Mouse (Mus musculus): ENCODE results near the gene Ptpa.
A peak's percentile ranks its signal among the peaks of the same experiment; 100 is the strongest.

Ptpa gene

DNA sequence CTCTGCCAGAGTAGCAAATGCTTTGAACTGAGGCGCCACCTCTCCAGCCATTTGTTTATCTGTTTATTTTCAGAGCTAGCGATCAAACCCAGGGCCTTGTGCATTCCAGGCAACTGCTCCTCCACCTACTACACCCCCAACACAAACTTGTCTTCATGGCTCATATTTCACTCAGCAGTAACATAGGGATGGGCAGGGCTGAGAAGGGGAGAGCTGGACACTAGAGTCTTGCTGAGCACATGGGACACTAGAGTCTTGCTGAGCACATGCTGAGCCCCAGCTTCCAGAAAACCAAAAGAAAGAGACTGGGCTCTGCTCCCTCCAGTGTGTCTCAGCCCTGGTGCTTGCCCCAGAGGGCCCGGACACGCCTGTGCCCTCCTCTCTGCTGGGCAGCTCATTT lies 50.9 kb downstream of the Ptpa start:
- DNase-seq = no peak

DNA sequence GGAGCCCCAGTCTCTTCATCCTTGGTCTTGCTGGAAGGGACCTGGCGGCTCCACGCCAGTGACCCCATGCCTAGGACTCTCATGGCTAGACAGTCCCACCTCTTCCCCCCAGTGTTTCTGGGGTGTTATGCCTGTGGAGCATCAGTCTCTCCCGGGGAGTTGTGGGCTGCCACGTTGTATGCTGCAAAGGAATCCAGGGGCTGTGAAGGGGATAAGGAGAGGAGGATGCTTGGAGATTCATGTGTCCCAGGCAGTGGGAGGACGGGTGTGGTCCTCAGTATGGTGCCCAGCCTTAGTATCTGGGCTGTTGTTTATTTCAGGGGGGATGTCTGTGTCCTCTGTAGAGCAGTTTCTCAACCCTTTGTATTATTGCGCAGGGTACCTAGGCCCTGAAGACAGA lies 53.2 kb downstream of the Ptpa start:
- DNase-seq = no peak

DNA sequence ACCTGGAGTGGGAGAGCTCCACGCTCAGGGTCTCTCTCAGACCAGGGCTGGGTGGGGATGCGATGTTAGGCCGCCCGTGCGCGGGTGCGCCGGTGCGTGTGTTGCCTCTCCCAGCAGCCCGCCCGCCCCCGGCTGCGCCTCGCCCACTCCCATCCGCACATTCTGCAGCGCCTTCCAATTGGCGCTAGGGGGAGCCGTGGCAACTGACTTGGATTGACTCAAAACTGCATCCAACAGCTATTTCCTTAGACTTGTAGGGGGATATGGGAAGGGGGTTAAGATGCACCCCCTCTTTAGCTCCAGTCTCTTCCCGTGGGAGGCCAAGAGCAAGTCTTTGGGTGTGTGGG lies 53.9 kb downstream of the Ptpa start:
- peak; percentile 69 to 84 for DNase-seq

DNA sequence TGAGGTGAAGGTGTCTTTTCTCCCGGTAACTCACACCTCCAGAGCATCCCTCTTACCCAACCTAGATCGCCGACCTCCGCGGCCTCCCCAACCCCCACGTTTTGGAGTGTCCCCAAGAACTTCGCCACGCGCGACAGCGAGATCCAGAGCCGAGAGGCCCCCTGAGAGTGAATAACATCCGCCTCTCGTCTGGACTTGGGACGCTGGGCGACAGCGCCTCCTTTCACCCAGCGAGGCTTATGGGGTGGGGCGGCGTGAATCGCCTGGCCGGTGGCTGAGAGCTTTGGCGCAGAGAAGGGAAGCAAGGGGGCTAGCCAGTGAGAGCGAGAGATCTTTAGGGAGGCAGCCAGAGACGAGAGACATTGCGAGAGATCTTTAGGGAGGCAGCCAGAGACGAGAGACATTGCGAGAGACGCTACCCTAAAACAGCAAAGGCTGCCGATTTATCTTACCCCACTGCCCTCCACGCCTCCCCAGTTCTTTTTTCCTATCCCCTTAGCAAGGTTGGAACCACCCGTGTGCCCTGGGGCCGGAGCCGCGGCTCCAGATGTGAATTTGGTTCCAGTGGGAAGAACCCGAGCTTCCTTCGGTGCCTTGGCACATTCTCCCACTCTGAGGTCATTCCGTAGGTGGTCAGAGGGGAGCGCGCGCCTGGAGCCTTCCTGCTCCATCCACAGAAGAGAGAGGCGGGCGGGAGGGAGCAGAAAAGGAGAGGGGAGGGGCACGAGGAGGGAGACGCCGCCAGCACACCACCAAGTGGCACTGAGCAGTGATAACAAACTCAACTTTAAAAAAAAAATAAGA lies 54.5 kb downstream of the Ptpa start:
- DNase-seq = peak; percentile 81 to 83

DNA sequence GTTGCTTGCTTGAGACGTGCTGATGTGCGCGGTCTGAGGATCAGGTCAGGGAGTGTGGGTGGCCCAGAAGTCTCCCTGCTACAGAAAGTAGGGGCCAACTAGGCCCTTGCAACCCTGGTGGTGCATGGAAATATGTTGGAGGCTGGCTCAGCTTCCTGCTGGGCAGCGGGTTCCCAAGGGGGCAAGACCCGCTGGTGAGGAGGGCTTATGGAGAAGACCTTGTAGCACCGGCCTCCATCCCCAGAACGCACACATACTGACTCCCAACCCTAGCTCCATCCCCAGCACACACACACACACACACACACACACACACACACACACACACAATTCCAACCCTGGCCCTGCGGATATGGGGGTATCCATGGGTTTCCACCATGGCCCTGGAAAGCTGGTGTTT lies 55.2 kb downstream of the Ptpa start:
- DNase-seq = no peak

DNA sequence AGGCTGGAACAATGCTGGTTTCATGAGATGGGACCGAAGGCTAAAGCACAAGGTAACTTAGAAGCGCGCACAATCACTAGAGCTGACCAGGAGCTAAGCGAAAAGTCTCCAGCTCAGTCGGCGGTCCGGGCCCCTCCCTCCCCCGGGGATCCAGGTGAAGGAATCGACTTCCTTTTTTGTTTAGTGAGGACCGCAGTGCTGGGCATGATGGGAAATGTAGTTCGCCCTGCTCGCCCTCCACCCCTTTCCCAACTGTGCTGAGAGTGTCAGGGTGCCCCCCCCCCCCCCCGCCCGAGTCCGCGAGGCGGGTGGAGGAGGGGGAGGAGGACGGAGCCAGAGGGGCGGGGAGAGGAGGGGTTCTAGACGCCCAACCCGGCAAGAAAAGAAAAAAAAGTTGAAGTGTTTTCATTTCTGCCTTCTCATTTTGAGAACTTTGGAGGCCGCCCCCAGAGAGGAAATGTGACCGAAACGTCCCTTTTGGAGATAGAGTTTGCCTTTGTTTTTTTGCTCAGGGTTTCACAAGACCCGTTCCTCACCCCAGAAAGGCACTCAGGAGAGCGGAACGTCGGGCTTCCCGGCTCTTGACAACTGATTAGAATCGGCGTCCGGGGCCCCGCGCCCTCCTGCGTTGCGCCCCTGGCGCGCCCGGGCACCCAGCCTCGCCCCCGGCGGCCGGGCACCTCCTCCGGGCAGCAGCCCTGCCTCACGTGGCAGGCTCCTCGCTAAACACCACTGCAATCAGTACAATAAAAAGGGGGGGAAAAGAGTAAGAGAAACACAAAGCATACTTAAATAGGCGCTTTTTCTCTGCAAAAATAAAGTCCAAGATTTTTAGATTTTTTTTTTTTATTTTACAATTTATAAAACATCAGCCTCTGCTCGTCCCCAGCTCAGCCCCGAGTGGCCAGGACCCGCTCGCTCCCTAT lies 56.2 kb downstream of the Ptpa start:
- DNase-seq = peak; percentile 95 to 97

DNA sequence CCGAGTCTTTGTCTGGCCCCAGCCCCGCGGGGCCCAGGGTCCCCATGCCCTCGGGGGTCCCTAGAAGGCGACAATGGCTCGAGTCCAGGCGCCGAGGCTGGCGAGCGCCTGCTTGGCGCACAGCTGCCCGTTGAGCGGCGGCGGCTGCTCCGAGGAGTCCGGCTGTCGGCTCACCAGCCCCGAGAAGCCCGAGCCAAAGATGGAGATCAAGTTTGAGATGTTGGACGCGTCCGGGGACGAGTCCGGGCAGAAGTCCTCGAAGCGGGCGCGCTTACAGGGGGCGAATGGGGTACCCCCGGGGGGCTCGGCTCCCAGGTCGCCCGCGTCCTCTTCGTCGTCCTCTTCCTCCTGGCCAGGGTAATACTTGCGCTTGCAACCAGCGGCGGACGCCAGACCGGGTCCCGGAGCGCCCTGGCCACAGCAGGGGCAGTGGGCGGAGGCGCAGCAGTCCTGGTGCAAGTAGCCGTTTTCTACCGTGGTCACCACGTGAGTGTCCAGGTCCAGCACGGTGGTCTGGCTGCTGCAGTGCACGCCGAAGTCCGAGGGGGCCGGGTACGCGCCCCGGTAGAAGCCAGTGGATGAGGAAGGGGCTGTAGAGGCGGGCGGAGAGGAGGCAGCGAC lies 57.0 kb downstream of the Ptpa start:
- peak; percentile 34 to 68 for DNase-seq

DNA sequence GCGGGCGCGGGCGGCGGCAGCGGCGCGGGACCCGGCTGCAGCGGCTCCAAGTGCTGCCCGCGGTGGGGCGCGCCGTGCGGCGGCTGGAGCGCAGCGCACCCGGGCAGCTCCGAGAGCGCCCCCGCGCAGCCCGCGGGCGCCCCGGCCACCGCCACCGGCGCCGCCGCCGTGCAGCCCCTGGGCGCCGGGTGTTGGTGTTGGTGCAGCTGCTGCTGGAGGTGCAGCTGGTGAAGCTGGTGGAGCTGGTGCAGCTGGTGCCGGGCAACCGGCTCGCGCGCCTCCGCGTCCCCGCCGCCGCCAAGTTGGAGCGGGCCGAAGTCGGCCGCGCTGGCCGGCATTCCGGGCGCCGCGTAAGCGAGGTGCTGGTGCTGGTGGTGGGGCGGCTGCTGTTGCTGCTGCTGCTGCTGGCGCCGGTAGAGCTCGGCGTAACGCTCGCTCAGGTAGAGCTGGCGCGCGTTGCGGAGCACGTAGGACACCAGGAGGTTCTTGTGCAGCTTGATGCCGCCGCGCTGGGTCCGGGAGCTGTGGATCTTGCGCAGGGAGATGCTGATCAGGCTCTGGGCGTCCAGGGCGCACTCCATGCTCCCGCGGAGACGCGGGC lies 57.7 kb downstream of the Ptpa start:
- DNase-seq = peak; percentile 46 to 73

DNA sequence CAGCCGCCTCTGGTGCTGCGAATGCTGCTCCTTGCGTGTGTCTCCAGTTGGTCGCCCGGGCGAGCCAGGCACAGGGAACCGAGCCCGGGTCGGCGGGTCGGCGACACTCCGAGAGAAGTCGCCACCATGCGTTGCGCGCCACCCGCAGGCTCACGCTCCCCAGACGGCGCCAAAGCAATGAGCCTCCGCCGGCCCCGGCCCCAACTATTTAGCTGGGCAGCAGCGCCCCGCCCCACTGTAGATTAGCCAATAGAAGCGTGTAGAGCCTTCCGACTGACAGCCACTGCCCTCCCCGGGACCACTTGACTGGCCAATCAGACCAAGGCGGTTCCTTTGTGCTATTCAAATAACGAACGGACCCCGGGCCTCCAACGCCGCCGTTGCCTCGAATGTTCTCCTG lies 58.2 kb downstream of the Ptpa start, which contains the start of gene Ier5l:
TSS of gene Ier5l (minus strand) at position 181 of the 400 bp plus-strand sequence.
- DNase-seq = peak; percentile 96 to 97

DNA sequence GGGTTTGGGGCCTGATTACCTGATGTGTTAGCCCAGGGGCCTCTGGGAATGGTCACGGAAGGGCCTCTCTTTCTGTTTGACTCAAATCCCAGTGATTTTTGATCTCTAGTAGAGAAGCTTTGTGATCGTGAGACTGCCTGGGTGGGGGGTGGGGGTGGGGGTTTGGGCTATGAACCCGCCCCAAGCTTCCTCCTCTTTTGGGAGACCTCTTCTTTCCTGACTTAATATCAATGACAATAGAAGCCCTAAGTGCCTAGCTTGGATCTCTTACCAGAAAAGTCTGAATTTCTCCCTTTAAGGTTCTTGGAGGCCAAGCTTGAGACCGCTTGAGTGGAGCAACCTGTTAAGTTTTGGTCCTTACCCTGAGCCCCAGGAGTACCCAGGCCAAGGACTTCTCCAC lies 58.9 kb downstream of the Ptpa start:
- no peak for DNase-seq

DNA sequence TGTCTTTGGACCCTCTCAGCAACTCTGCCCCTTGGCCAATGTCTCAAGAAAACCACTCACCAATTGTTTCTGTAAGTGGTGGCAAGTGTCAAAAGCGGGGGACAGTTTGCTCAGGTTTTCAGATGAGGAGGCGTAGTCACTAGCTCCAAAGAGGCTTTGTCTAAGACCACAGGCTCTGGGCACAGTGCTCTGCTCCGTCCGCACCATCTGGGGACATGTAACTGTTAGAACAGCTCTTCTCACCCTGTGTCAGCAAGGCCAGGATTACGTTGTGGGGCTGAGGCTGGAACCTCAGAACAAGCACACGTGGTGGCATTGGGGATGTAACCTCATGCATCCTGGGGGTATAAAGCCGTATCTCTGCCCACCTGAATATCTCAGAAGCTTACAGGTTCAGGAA lies 59.6 kb downstream of the Ptpa start:
- no peak for DNase-seq

DNA sequence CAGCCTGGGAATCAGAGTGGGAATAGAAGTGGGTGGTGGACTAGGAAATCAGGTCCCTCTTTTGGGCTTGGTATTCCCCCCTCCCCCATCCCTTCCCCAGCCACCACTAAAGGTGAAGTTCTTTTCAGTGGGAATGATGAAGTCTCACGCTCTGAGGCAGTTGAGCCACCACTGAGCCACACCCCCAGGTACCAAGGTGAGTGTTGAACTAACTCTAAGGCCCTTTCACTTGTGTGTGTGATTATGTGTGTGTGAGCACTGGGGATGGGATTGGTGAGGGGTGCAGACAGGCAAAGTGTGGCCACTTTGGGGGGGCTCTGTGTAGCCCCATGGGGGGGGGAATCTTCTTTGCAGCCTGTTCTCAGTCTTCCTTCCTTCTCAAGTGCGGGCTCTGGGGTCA lies 60.4 kb downstream of the Ptpa start:
- DNase-seq = no peak

DNA sequence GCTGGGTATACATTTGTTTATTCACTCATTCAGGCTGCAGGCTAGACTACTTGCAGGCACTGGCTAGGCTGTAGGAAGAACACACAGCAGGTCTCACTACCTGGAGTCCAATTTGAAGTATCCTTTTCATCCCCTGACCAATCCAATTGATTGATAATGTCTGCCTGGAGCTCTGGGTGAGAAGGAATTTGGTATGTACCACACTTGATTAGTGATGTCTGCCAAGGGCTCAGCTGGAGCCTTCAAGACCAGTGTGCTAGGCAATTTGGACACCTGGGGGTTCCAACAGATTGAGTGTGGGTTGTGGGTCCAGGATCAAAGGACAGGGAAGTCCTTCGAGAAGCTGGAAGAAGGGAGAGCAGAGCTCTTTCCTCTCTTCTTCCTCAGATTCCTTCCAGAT lies 62.7 kb downstream of the Ptpa start:
- no peak for DNase-seq

DNA sequence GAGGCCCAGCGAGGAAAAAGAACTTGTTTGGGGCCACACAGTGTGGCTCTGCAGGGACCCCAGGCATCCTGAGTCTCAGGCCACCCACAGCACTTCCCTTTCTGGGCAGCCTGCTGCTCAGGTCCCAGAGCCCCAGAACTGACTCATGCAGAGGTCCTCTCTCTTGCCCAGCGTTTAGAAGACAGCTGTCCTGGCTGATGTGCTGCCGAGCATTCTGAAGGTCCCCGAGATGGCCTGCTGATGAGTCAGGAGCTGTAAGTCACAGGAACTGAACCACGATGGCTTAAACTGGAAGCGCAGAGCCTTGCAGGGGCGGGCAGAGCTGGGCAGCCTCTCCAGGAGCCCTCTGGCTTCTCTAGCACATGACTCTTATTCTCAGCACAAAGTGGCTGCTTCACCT lies 71.8 kb downstream of the Ptpa start:
- no peak for DNase-seq

DNA sequence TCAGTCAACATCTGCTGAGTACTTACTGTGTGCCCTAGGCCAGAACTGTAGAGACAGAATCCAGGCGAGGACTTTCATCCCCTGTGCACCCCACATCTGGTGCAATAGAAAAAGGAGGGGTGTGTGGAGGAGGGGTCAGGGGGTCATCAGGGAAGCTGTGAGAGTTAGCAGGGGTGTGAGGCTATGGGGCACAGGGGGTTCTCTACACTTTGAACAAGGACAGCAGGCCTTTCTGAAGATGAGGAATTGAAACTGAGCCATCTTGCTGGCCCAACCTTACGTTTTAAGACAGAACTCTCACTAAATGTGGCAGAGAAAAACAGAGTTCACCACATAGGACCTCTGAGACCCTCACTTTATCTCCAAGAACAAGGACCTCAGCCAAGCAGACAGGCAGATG lies 74.5 kb downstream of the Ptpa start:
- DNase-seq = no peak

DNA sequence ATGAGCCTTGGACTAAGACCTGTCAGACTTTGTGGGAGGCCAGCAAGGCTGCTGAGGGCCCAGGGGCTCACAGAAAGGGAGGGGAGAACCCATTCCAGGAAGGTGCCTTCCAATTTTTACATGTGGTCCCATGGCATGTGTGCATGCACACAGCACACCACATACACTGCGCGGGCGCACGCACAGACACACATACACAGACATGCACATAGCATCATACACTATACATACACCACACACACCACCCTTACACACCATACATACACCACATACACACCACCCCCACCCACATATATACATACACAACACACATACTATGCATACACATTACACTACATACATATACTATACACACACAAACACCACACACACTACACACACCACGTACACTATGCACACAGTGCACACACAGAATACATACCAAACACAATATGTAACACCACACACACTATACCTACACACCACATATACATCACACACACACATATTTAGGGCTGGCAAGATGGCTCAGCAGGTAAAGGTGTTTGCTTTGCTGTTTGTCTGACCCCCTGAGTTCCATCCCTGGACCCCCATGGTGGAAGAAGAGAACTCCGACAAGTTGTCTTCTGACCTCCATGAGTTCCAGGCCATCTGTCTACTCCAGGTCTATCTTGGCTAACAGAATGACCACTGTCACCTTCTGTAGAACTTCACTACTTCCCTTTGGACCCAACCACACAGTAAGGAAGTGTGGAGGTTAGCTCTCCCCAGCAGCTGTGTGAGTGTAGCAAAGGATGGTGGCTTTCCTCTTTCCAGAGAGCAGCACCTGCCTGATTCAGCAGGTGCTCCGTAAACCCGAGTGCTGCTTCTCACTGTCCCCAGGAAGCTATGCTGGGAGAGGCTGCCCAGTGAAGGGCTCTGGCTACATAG lies 79.4 kb downstream of the Ptpa start:
- DNase-seq = no peak

DNA sequence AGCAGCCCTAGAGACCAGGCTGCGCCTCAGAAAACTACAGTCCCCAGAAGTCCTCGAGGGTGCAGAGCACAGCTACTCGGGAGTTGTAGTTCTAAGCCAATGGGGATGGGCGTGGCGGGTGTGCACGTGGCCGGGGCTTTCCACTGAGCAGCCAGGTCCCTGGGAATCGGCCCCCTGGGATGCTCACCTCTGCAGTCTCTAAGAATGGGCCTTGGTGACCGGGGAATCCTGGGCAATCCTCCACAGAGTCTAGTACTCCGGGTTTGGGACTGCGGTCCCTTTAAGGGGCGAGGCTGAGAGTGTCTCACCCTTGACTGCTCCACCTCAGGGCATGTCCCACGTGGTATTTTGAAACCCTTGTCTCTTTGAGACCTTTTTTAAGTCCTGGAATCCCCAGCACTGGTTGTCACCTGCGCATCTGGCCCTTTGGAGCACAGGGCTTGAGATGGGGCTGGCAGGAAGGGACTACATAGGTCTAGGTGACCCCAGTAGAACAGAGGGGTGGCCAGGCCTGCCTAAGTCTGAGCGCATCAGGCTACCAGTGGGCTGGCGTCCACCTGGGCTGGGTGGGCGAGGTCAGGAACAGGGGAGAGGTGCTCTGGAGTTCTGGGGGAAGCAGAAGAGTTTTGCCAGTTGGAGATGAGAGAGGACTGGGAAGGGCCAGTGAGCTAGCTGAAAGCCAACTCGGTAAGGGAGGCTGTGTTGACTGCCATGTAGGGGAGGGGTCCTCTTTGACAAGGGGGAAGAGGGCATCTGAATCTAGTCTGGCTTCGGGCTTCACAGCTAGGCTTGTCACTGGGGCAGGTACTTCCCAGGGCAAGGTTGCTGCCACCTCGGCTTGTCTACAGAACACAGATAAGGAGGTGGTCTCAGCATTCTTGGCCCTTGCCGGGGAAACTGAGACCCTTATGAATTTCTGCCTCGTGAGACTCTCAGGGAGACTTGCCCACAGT lies 80.3 kb downstream of the Ptpa start:
- DNase-seq = peak; percentile 74 to 85

Measured in kidney, postnatal 36 days (tissue).